In the genomic region with DNA sequence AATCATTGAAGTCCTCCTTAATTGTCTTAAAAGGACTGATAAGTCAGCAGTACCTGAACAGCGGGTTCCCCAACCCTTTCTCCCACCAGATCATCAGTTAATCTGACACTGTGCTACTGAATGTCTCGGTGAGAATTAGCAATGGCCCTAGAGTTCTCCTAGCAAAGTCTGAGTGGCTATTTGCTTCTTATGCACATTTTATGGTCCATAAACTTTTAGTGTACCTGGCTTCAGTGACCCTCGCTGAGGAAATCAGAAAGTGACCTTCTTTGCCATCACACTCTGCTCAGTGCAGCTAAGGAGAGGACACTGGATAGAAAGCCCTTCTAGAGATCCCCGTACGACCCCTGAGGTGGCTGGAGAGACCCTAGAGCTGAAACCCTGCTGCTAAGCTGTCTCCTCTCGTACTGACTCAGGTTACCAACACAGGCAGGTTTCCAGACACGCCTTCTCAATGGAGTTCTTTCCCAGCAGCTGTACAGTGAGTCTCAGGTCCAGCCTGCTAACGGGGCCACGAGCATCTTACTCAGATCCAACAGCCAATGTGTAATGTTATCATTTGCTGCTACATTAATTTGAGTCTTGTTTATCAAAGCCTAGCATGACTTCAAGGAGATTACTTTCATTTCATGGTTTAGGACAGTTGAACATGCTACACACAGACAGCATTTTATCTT, we compare ENCODE assay signal across 15 mouse cellular contexts.
DNase-seq lines count a peak whose midpoint lies in the region; ATAC-seq and TF ChIP-seq lines count a peak whose summit lies in the region.
"Had no signal": no experiment of that assay in that cellular context is flagged by ENCODE, and none has a peak within 500 bp of the region (broad histone marks: within the 10 kb centered on the region; RNA-seq: fewer than 3 reads in every experiment).

No protein-coding gene starts in this region.

- H3K4me1 ChIP-seq in embryonic facial prominence, embryonic 14.5 days (ENCODE audit: control insufficient read depth, insufficient read depth, low read length): peaks cover 25% of the 10 kb centered on the region
- peaks cover 38% of the 10 kb centered on the region for H3K4me1 ChIP-seq in forebrain, embryonic 14.5 days (ENCODE audit: control insufficient read depth, insufficient read depth, low read length)
- H3K4me1 ChIP-seq in kidney, postnatal 0 days (replicated peaks; ENCODE audit: insufficient read depth, low read length): peaks cover 4% of the 10 kb centered on the region; the same call in 1 of the 2 replicates

- no peak overlapping the region for H3K4me2 ChIP-seq in embryonic facial prominence, embryonic 14.5 days (ENCODE audit: low read depth, low read length)
- no peak overlapping the region for H3K4me2 ChIP-seq in forebrain, embryonic 14.5 days (ENCODE audit: low read length)
- 0 out of 2 replicates have a peak overlapping the region, but pooled peaks have one; percentile 10 for H3K4me2 ChIP-seq in kidney, postnatal 0 days (ENCODE audit: low read length)
- H3K4me2 ChIP-seq: embryonic facial prominence, embryonic 13.5 days; heart, embryonic 11.5 days; liver, embryonic 13.5 days had no signal

- H3K36me3 ChIP-seq in embryonic facial prominence, embryonic 14.5 days (ENCODE audit: control insufficient read depth, insufficient read depth, low read length): no peaks in the 10 kb centered on the region
- no peaks in the 10 kb centered on the region for H3K36me3 ChIP-seq in forebrain, embryonic 14.5 days (ENCODE audit: control insufficient read depth, insufficient read depth, low read length)
- H3K36me3 ChIP-seq in kidney, postnatal 0 days (ENCODE audit: insufficient read depth, low read length): no peaks in the 10 kb centered on the region
- H3K36me3 ChIP-seq: embryonic facial prominence, embryonic 13.5 days; liver, embryonic 13.5 days had no signal

- WGBS in embryonic facial prominence, embryonic 14.5 days: 62% methylated on average over 9 of the region's 9 CpGs
- 71% methylated on average over 9 of the region's 9 CpGs for WGBS in forebrain, embryonic 14.5 days
- WGBS in kidney, postnatal 0 days: 30% methylated on average over 9 of the region's 9 CpGs

- TF ChIP-seq CTCF in kidney, postnatal 0 days (IDR thresholded peaks at IDR 0.05; ENCODE audit: low read depth): no peak

- no peaks in the 10 kb centered on the region for H3K9me3 ChIP-seq in embryonic facial prominence, embryonic 14.5 days (ENCODE audit: control insufficient read depth, low read length)
- no peaks in the 10 kb centered on the region for H3K9me3 ChIP-seq in forebrain, embryonic 14.5 days (replicated peaks; ENCODE audit: control insufficient read depth, low read length)
- H3K9me3 ChIP-seq in kidney, postnatal 0 days (replicated peaks; ENCODE audit: low read length): no peaks in the 10 kb centered on the region
- H3K9me3 ChIP-seq: embryonic facial prominence, embryonic 13.5 days; liver, embryonic 13.5 days had no signal

- no peak overlapping the region for H3K9ac ChIP-seq in embryonic facial prominence, embryonic 14.5 days (ENCODE audit: low read depth, low read length)
- H3K9ac ChIP-seq in forebrain, embryonic 14.5 days (ENCODE audit: low read length): no peak overlapping the region
- no peak overlapping the region for H3K9ac ChIP-seq in kidney, postnatal 0 days (ENCODE audit: low read depth, low read length)
- H3K9ac ChIP-seq: embryonic facial prominence, embryonic 13.5 days; liver, embryonic 13.5 days had no signal

- DNase-seq in kidney, adult 11 months: peak; percentile 45
- DNase-seq in kidney, postnatal 25 days: no peak
- DNase-seq in embryonic facial prominence, embryonic 14.5 days (ENCODE audit: low spot score): peak; percentile 56
- no peak for DNase-seq in forebrain, embryonic 14.5 days (ENCODE audit: low spot score)
- peak; percentile 61 for DNase-seq in kidney, postnatal 0 days (ENCODE audit: low spot score)
- no peak for DNase-seq in thymus, postnatal 4 days
- DNase-seq in ovary, adult 18-20 months (ENCODE audit: low spot score): no peak
- DNase-seq: adrenal gland, adult 2 months; cerebellum, adult 18-20 months; gastrocnemius, postnatal 25 days; liver, embryonic 13.5 days; right cerebral cortex, postnatal 25 days had no signal

- ATAC-seq in embryonic facial prominence, embryonic 14.5 days (ENCODE audit: low read depth): no peak
- ATAC-seq in forebrain, embryonic 14.5 days: no peak
- ATAC-seq in kidney, postnatal 0 days (replicated peaks; ENCODE audit: low FRiP score, low read depth): no peak
- ATAC-seq: intestine, embryonic 16.5 days had no signal

- H3K27ac ChIP-seq in embryonic facial prominence, embryonic 14.5 days (replicated peaks; ENCODE audit: low read depth, low read length): no peak overlapping the region
- H3K27ac ChIP-seq in forebrain, embryonic 14.5 days (ENCODE audit: low read depth, low read length): peak overlapping the region; percentile 87; the same call in 1 of the 2 replicates
- H3K27ac ChIP-seq in kidney, postnatal 0 days: no peak overlapping the region
- H3K27ac ChIP-seq: embryonic facial prominence, embryonic 13.5 days; liver, embryonic 13.5 days had no signal

- no peak overlapping the region for H3K4me3 ChIP-seq in embryonic facial prominence, embryonic 14.5 days (ENCODE audit: low read depth, low read length)
- no peak overlapping the region for H3K4me3 ChIP-seq in forebrain, embryonic 14.5 days (ENCODE audit: low read depth, low read length)
- no peak overlapping the region for H3K4me3 ChIP-seq in kidney, postnatal 0 days (replicated peaks; ENCODE audit: low read depth, low read length)
- H3K4me3 ChIP-seq: embryonic facial prominence, embryonic 13.5 days; liver, embryonic 13.5 days had no signal

- no peaks in the 10 kb centered on the region for H3K27me3 ChIP-seq in embryonic facial prominence, embryonic 14.5 days (replicated peaks; ENCODE audit: control insufficient read depth, insufficient read depth, low read length)
- no peaks in the 10 kb centered on the region for H3K27me3 ChIP-seq in forebrain, embryonic 14.5 days (replicated peaks; ENCODE audit: control insufficient read depth, insufficient read depth, low read length)
- no peaks in the 10 kb centered on the region for H3K27me3 ChIP-seq in kidney, postnatal 0 days (ENCODE audit: insufficient read depth, low read length)
- H3K27me3 ChIP-seq: embryonic facial prominence, embryonic 13.5 days; liver, embryonic 13.5 days had no signal

Comparison
In these comparisons a context has a peak if more than half of its experiments do, and no peak if none do; other contexts are left out.
1. DNase-seq: peak in kidney, adult 11 months (single experiment), embryonic facial prominence, embryonic 14.5 days (single experiment) and kidney, postnatal 0 days (single experiment); none in kidney, postnatal 25 days (0 of 2), forebrain, embryonic 14.5 days (single experiment), thymus, postnatal 4 days (single experiment) and ovary, adult 18-20 months (single experiment).